Mouse (Mus musculus): Measurements from ENCODE around the gene Rnf225. TPM values are rescaled to one million over a fixed set of nuclear protein-coding genes. Genes with fewer than 3 reads are reported as not detected.

Rnf225 gene
- polyA plus RNA-seq, 1 experiment from 2014 or later, result 0.42 TPM

- DNase-seq (ENCODE audit: low spot score), result no peak
These were observed 53.1 kb downstream of the Rnf225 start for GRCm38 (mm10) chr7:12980291-12980690.

Other genes starting within 250 kb of the Rnf225 start
- not detected in 2 replicates for gene Vmn2r55, start 242.4 kb upstream of the Rnf225 start, polyA plus RNA-seq (2015; fragmentation: Nextera tagmentation; extraction: Ambion mirVana)
- gene Vmn2r56, start 192.4 kb upstream of the Rnf225 start, polyA plus RNA-seq (2015; fragmentation: Nextera tagmentation; extraction: Ambion mirVana), result not detected in 2 replicates
- 1.2 and 1.5 TPM in 2 replicates for gene Zscan18, start 123.8 kb upstream of the Rnf225 start, polyA plus RNA-seq (2015; fragmentation: Nextera tagmentation; extraction: Ambion mirVana)
- gene Zfp329, start 108.6 kb upstream of the Rnf225 start, polyA plus RNA-seq (2015; fragmentation: Nextera tagmentation; extraction: Ambion mirVana), result 11.0 and 17.6 TPM in 2 replicates
- gene Zfp110, start 92.7 kb upstream of the Rnf225 start, polyA plus RNA-seq (2015; fragmentation: Nextera tagmentation; extraction: Ambion mirVana), result 34.5 and 36.7 TPM in 2 replicates
- 1.9 and 2.4 TPM in 2 replicates for gene Zfp128, start 46.2 kb upstream of the Rnf225 start, polyA plus RNA-seq (2015; fragmentation: Nextera tagmentation; extraction: Ambion mirVana)
- 4.6 and 7.2 TPM in 2 replicates for gene Zscan22, start 29.6 kb upstream of the Rnf225 start, polyA plus RNA-seq (2015; fragmentation: Nextera tagmentation; extraction: Ambion mirVana)
- 1,115 and 1,143 TPM in 2 replicates for gene Rps5, start 5.1 kb upstream of the Rnf225 start, polyA plus RNA-seq (2015; fragmentation: Nextera tagmentation; extraction: Ambion mirVana)
- 4.9 and 5.0 TPM in 2 replicates for gene Zfp324, start 38.4 kb downstream of the Rnf225 start, polyA plus RNA-seq (2015; fragmentation: Nextera tagmentation; extraction: Ambion mirVana)
- gene Zfp446, start 50.4 kb downstream of the Rnf225 start, polyA plus RNA-seq (2015; fragmentation: Nextera tagmentation; extraction: Ambion mirVana), result 5.7 and 5.8 TPM in 2 replicates
- 0.06 and 0.08 TPM in 2 replicates for gene Slc27a5, start 70.8 kb downstream of the Rnf225 start, polyA plus RNA-seq (2015; fragmentation: Nextera tagmentation; extraction: Ambion mirVana)
- gene Trim28, start 71.7 kb downstream of the Rnf225 start, polyA plus RNA-seq (2015; fragmentation: Nextera tagmentation; extraction: Ambion mirVana), result 236 and 274 TPM in 2 replicates
- 27.8 and 30.8 TPM in 2 replicates for gene Zbtb45, start 82.6 kb downstream of the Rnf225 start, polyA plus RNA-seq (2015; fragmentation: Nextera tagmentation; extraction: Ambion mirVana)
- gene Chmp2a, start 107.4 kb downstream of the Rnf225 start, polyA plus RNA-seq (2015; fragmentation: Nextera tagmentation; extraction: Ambion mirVana), result 226 and 230 TPM in 2 replicates
- gene Ube2m, start 110.9 kb downstream of the Rnf225 start, polyA plus RNA-seq (2015; fragmentation: Nextera tagmentation; extraction: Ambion mirVana), result 90.8 and 91.5 TPM in 2 replicates
- 1.1 and 1.6 TPM in 2 replicates for gene Mzf1, start 127.3 kb downstream of the Rnf225 start, polyA plus RNA-seq (2015; fragmentation: Nextera tagmentation; extraction: Ambion mirVana)
- not detected in 2 replicates for gene Vmn1r85, start 167.8 kb downstream of the Rnf225 start, polyA plus RNA-seq (2015; fragmentation: Nextera tagmentation; extraction: Ambion mirVana)
- gene Vmn1r86, start 192.5 kb downstream of the Rnf225 start, polyA plus RNA-seq (2015; fragmentation: Nextera tagmentation; extraction: Ambion mirVana), result not detected in 2 replicates
- gene Vmn1r87, start 212.7 kb downstream of the Rnf225 start, polyA plus RNA-seq (2015; fragmentation: Nextera tagmentation; extraction: Ambion mirVana), result not detected in 2 replicates
- gene Vmn1r88, start 232.2 kb downstream of the Rnf225 start, polyA plus RNA-seq (2015; fragmentation: Nextera tagmentation; extraction: Ambion mirVana), result not detected in 2 replicates

All from thymus, postnatal 0 days (tissue).